Mouse (Mus musculus) splenic B cell, adult 2 months (primary cell): ENCODE data around the gene Gm20388.

ENCODE experiments used
- DNase-seq: peaks from one replicate; pipeline ENCODE4 v3.0.0-alpha.2; 2011; ENCODE audit warnings: low read depth, low spot score
- H3K27me3 ChIP-seq: 2 replicates; pipeline ENCODE4 v1.6.1; 2012; ENCODE audit warnings: mild to moderate bottlenecking, low read length, moderate library complexity, mixed read lengths; ENCODE audit not compliant: control insufficient read depth, poor library complexity, insufficient read depth, severe bottlenecking
- H3K36me3 ChIP-seq: 2 replicates; pipeline ENCODE4 v1.6.1; 2012; ENCODE audit warnings: mild to moderate bottlenecking, low read length, moderate library complexity, mixed read lengths; ENCODE audit not compliant: control insufficient read depth, poor library complexity, insufficient read depth, severe bottlenecking

Gm20388 gene

GRCm38 (mm10) chr8:120371725-120372457 is 461.2 kb downstream of the Gm20388 start:
- Histone ChIP-seq H3K27me3 (no peaks in the 10 kb centered on the region), H3K36me3 (no peaks in the 10 kb centered on the region)
- DNase-seq = no peak

- Histone ChIP-seq H3K36me3 (no peaks in the 10 kb centered on the region), H3K27me3 (no peaks in the 10 kb centered on the region)
- DNase-seq = no peak
These were observed 462.0 kb downstream of the Gm20388 start for GRCm38 (mm10) chr8:120372684-120373083.

GRCm38 (mm10) chr8:120373621-120374020 is 463.0 kb downstream of the Gm20388 start:
- no peak for DNase-seq
- no peaks in the 10 kb centered on the region for H3K36me3 ChIP-seq
- no peaks in the 10 kb centered on the region for H3K27me3 ChIP-seq

DNA sequence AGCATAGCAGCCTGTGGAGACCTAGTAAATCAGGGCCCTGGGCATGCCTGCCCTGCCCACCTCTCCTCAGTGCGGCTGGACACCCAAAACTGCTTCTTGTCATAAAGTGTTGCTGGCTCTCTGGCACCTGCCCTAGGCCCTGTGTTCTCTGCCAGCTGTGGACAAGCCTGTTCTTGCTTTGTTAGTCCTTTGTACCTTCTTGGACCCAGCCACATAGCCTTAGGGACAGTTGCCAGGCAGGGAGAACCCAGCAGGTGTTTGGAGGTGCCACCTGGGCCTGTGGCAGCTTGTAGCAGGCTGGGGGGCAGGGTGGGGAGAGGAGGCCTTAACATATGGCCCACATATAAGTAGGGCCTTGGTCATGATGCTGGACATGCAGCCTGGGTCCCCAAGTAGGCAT is 463.4 kb downstream of the Gm20388 start:
- no peaks in the 10 kb centered on the region for H3K27me3 ChIP-seq
- H3K36me3 ChIP-seq = no peaks in the 10 kb centered on the region
- no peak for DNase-seq

DNA sequence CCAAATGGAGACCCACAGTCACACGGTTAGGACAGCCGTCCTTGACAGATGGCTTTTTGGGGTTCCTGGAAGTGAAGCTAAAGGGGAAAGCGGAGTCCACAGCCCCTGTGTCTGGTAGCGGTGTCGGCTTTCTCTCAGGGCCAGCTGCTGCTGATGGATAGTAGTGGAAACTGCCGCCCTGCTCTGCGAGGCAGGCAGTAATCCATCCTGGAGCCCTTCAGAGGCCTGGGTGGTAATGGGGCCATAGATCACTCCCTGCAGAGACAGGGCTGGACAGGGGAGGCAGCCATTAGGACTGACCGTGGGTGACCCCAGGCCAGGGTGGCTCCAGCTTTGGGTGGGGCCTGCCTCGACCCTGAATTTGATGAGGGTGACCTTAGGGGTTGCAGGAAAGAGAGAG is 463.9 kb downstream of the Gm20388 start:
- Histone ChIP-seq H3K36me3 (no peaks in the 10 kb centered on the region), H3K27me3 (no peaks in the 10 kb centered on the region)
- DNase-seq = no peak

DNA sequence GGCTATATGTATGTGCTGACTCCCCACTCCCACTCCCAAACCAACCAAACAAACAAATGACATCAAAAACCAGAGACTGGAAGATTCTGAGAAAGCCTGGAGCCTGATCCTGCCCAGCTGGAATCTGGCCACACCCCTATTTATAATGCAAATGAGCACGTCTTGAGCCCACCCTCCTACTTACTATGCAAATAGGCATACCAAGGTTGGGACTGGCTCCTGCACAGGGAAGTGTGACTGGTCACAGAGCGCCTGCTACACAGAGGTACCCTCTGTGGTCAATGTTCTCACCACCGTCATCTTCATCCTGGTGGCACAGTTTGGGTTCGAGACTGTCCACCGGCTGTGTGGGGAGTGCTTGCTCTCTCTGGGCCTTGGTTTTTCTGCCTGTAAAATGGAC is 464.5 kb downstream of the Gm20388 start:
- H3K36me3 ChIP-seq = no peaks in the 10 kb centered on the region
- H3K27me3 ChIP-seq = no peaks in the 10 kb centered on the region
- no peak for DNase-seq

- no peak for DNase-seq
- Histone ChIP-seq H3K36me3 (no peaks in the 10 kb centered on the region), H3K27me3 (no peaks in the 10 kb centered on the region)
These were observed 465.6 kb downstream of the Gm20388 start for GRCm38 (mm10) chr8:120376215-120376614.

- Histone ChIP-seq H3K36me3 (no peaks in the 10 kb centered on the region), H3K27me3 (no peaks in the 10 kb centered on the region)
- no peak for DNase-seq
These were observed 466.5 kb downstream of the Gm20388 start for GRCm38 (mm10) chr8:120376847-120377802.

GRCm38 (mm10) chr8:120377803-120378189 is 467.2 kb downstream of the Gm20388 start:
- no peak for DNase-seq
- Histone ChIP-seq H3K36me3 (no peaks in the 10 kb centered on the region), H3K27me3 (no peaks in the 10 kb centered on the region)

DNA sequence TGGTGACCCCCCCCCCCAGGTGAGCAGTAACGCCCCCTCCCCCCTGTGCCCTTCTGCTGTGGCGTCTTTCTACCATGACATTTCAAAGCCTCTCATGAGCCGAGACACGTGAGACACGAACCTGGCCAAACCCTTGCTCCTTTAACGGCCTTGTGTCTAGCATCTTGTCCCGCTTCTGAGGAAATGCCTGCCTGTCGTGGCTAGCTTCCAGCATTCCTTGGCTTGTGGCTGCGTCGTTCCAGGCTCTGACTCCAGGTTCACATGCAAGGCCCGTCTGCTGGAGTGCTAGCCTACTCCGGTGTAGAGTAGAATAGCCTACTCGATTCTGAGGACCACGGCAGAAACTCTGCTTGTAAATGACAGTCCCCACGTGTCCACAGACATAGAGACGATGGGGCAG is 467.7 kb downstream of the Gm20388 start:
- Histone ChIP-seq H3K27me3 (no peaks in the 10 kb centered on the region), H3K36me3 (no peaks in the 10 kb centered on the region)
- no peak for DNase-seq

GRCm38 (mm10) chr8:120379015-120379414 is 468.4 kb downstream of the Gm20388 start:
- Histone ChIP-seq H3K27me3 (no peaks in the 10 kb centered on the region), H3K36me3 (no peaks in the 10 kb centered on the region)
- DNase-seq = no peak

GRCm38 (mm10) chr8:120381865-120382264 is 471.2 kb downstream of the Gm20388 start:
- Histone ChIP-seq H3K36me3 (no peaks in the 10 kb centered on the region), H3K27me3 (no peaks in the 10 kb centered on the region)
- DNase-seq = no peak

DNA sequence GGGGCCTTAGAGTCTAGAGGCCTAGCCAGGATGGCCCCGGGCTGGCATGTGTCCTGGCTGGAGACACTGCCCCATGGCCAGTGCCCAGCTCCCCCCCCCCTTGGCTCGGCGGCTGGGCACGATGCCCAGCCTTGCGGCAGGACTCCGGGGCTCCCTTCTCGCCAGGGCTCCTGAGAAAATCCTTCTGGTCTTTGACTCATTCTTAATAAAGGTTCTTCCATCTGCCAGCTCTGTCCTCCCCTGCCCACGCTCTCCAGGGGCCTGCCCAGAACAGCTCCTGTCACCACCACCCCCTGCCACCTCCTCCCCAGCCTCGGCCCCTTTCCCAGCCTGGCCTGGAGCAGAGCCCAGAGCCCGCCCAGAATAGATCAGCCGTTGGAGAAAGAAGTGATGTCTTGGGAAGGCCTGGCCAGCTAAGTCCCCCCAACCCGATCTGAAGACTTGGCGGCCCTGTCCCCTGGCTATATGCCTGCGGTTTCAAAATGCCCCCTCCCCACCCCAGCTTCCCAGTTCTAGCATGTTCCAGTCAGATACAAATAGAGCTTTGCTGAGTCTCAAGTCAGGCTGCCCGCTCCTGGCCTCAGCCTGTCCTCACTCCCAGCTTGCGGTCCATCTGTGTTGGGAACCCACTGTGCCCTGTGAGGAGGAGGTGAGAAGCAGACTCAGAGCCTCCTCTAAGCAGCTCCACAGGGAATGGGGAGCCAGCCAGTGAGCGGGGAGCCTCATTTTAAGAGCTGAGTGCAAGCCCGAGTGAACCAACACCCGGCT is 472.0 kb downstream of the Gm20388 start:
- no peaks in the 10 kb centered on the region for H3K27me3 ChIP-seq
- no peaks in the 10 kb centered on the region for H3K36me3 ChIP-seq
- DNase-seq = no peak

- no peak for DNase-seq
These were observed 472.5 kb downstream of the Gm20388 start for GRCm38 (mm10) chr8:120383204-120383560.

GRCm38 (mm10) chr8:120383713-120384112 is 473.1 kb downstream of the Gm20388 start:
- no peak for DNase-seq
- H3K27me3 ChIP-seq = no peaks in the 10 kb centered on the region
- no peaks in the 10 kb centered on the region for H3K36me3 ChIP-seq

More at GRCm38 (mm10) chr8:120383204-120383560, 472.5 kb downstream of the Gm20388 start:
- no peaks in the 10 kb centered on the region for H3K36me3 ChIP-seq
- H3K27me3 ChIP-seq = no peaks in the 10 kb centered on the region
